Mouse (Mus musculus) midbrain, embryonic 11.5 days (tissue): ENCODE measurements around the gene Clec4g. TPM values are rescaled to one million over a fixed set of nuclear protein-coding genes. Genes with fewer than 3 reads are reported as not detected.

Source experiments
- ATAC-seq: fragments of 200-750 bp; cut with Nextera tagmentation; 2 replicates; pipeline ENCODE4 v1.8.0; 2017; ENCODE audit warnings: moderate TSS enrichment, moderate library complexity; ENCODE audit not compliant: low FRiP score
- DNase-seq: peaks from one replicate; pipeline ENCODE4 v3.0.0; 2015; ENCODE audit warnings: low spot score; ENCODE audit errors: missing footprints
- H3K27ac ChIP-seq: fragments of 300-500 bp; sonication (generic); 2 replicates; pipeline ENCODE4 v1.5.1; 2014; ENCODE audit warnings: low read depth, low read length
- H3K27me3 ChIP-seq: fragments of 300-500 bp; sonication (generic); 2 replicates; pipeline ENCODE4 v1.6.1; 2014; ENCODE audit warnings: mild to moderate bottlenecking, low read length, moderate library complexity, mixed read lengths; ENCODE audit not compliant: control insufficient read depth, insufficient read depth
- H3K36me3 ChIP-seq: fragments of 300-500 bp; sonication (generic); 2 replicates; pipeline ENCODE4 v1.6.1; 2014; ENCODE audit warnings: mild to moderate bottlenecking, low read length, moderate library complexity, mixed read lengths; ENCODE audit not compliant: control insufficient read depth, insufficient read depth
- H3K4me1 ChIP-seq: fragments of 300-500 bp; sonication (generic); 2 replicates; pipeline ENCODE4 v1.6.1; 2014; ENCODE audit warnings: low read length; ENCODE audit not compliant: control insufficient read depth, insufficient read depth
- H3K4me2 ChIP-seq: fragments of 300-500 bp; sonication (generic); 2 replicates; pipeline ENCODE4 v1.6.1; 2014; ENCODE audit warnings: mild to moderate bottlenecking, moderate library complexity
- H3K4me3 ChIP-seq: fragments of 300-500 bp; sonication (generic); 2 replicates; pipeline ENCODE4 v1.5.1; 2014; ENCODE audit warnings: low read depth, low read length
- H3K9ac ChIP-seq: fragments of 300-500 bp; sonication (generic); 2 replicates; pipeline ENCODE4 v1.6.1; 2014; ENCODE audit warnings: low read length
- H3K9me3 ChIP-seq: fragments of 300-500 bp; sonication (generic); 2 replicates; pipeline ENCODE4 v1.6.1; 2016; ENCODE audit warnings: low read length; ENCODE audit not compliant: control insufficient read depth
- WGBS: fragments of 180-500 bp; shearing (Covaris S2); extraction: QIAGEN DNeasy Blood & Tissue Kit; methylation state at CpG from one replicate; pipeline ENCODE4 v1.1.7; 2014; 5-methylcytosine and 5-hydroxymethylcytosine counted together
- polyA plus RNA-seq: library from polyadenylated mRNA; unstranded; fragments of >200 nt; fragmentation: Nextera tagmentation; extraction: Ambion mirVana; gene quantifications from 2 replicates; pipeline ENCODE4 v1.2.1, GENCODE M21; 2014

Gene Clec4g
- polyA plus RNA-seq, 1 experiment from 2014 or later = not detected

- Histone ChIP-seq H3K4me1 (peaks cover 9% of the 10 kb centered on the region; the same call in 1 of the 2 replicates), H3K4me2 (peak within 1 kb of the TSS; percentile 80), H3K4me3 (peak within 1 kb of the TSS; percentile 85), H3K27me3 (no peaks in the 10 kb centered on the region), H3K27ac (peak within 1 kb of the TSS; percentile 78), H3K9me3 (no peaks in the 10 kb centered on the region), H3K9ac (peak within 1 kb of the TSS; percentile 93), H3K36me3 (peaks cover 10% of the 10 kb centered on the region; the same call in 1 of the 2 replicates)
- DNase-seq (peak; percentile 99), ATAC-seq (peak; percentile 86)
- WGBS = 2% methylated on average over 61 of the region's 61 CpGs
These were observed 44.1 kb downstream of the Clec4g start, which contains the start of gene Trappc5 for GRCm38 (mm10) chr8:3676131-3676992. Trappc5 (plus strand) TSS chr8:3676299.

DNA sequence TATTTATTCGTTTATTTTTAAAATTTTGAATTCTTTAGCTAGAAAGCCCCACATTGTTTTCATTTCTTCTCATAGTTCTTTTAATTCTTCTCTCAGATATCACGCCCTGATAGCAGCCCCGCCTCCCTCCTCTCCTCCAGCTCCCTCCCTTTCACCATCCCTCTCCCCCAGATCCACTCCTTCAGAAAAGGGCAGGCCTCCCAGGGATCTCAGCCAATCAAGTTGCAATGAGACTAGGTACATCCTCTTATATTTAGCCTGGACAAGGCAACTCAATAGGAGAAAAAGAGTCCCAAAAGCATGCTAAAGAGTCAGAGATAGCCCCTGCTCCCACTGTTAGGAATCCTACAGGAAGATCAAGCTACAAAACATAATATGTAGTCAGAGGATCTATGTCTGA is 45.8 kb downstream of the Clec4g start:
- Histone ChIP-seq H3K4me3 (no peak overlapping the region), H3K27me3 (no peaks in the 10 kb centered on the region), H3K9ac (no peak overlapping the region), H3K27ac (no peak overlapping the region), H3K4me1 (peaks cover 9% of the 10 kb centered on the region; the same call in 1 of the 2 replicates), H3K4me2 (no peak overlapping the region), H3K9me3 (no peaks in the 10 kb centered on the region), H3K36me3 (peaks cover 9% of the 10 kb centered on the region; the same call in 1 of the 2 replicates)
- ATAC-seq (no peak), DNase-seq (no peak)
- 51% methylated on average over 3 of the region's 3 CpGs for WGBS

DNA sequence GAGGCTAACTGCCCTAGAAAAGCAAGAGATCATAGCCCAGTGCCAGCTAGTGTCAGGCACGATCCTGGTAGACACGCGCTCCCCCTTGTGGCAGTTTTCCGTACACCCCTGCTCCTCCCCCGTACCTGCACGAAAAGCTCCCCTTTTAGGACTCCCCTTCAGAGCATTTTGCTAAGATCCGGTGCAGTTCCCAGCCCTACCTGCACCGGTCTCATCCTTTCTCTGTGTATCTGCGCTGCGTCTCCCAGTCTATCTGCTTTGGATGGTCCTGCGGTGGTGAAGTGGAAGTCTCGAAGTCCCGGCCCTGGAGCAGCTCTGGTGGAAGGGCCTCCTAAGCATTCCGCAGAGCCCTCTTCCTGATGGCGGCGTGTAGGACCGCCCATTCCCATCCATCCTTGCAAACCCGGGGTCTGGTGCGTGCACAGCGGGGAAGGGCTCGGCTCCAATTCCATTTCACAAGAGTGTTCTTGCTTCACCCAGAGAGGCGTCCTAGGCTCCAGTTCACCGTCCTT is 48.4 kb downstream of the Clec4g start, which contains the start of gene Fcor:
Gene Fcor, minus strand, starts transcription at position 383 of the 512 bp plus-strand sequence.
- under 1% methylated on average over 23 of the region's 23 CpGs for WGBS

DNA sequence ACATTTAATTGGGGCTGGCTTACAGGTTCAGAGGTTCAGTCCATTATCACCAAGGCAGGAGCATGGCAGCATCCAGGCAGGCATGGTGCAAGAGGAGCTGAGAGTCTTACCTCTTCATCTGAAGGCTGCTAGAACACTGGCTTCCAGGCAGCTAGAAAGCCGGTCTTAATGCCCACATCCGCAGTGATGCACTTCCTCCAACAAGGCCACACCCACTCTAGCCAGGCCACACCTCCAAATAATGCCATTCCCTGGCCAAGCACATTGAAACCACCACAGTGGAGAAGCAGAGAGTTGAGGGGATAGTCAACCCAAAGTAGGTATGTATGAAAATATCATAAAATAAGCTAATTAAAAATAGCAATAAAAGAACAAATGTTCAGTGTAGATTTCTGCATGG is 50.1 kb downstream of the Clec4g start:
- Histone ChIP-seq H3K4me3 (no peak overlapping the region), H3K4me1 (no peaks in the 10 kb centered on the region), H3K9me3 (no peaks in the 10 kb centered on the region), H3K27ac (no peak overlapping the region), H3K4me2 (no peak overlapping the region), H3K36me3 (no peaks in the 10 kb centered on the region), H3K9ac (no peak overlapping the region), H3K27me3 (no peaks in the 10 kb centered on the region)
- ATAC-seq (no peak), DNase-seq (no peak)
- 89% methylated on average over 2 of the region's 2 CpGs for WGBS

More for the DNA sequence above, 48.4 kb downstream of the Clec4g start, which contains the start of gene Fcor:
- H3K4me2 ChIP-seq = peak within 1 kb of the TSS; percentile 64
- H3K4me1 ChIP-seq = no peaks in the 10 kb centered on the region; the same call in 1 of the 2 replicates
- H3K36me3 ChIP-seq = no peaks in the 10 kb centered on the region
- peak within 1 kb of the TSS; percentile 9; the same call in 1 of the 2 replicates for H3K27ac ChIP-seq
- ATAC-seq (peak; percentile 84), DNase-seq (peak; percentile 98)
- no peaks in the 10 kb centered on the region for H3K27me3 ChIP-seq
- H3K9me3 ChIP-seq = no peaks in the 10 kb centered on the region
- H3K4me3 ChIP-seq = peak within 1 kb of the TSS; percentile 50
- peak within 1 kb of the TSS; percentile 73 for H3K9ac ChIP-seq

GRCm38 (mm10) chr8:3665507-3665906 is 54.9 kb downstream of the Clec4g start, which contains the start of gene Mcemp1:
Mcemp1 (plus strand) TSS chr8:3665754.
- Histone ChIP-seq H3K27ac (no peak within 1 kb of the TSS), H3K4me1 (no peaks in the 10 kb centered on the region), H3K9ac (no peak within 1 kb of the TSS), H3K36me3 (no peaks in the 10 kb centered on the region), H3K4me2 (no peak within 1 kb of the TSS), H3K27me3 (no peaks in the 10 kb centered on the region), H3K4me3 (no peak within 1 kb of the TSS), H3K9me3 (no peaks in the 10 kb centered on the region)
- WGBS = 73% methylated on average over 6 of the region's 6 CpGs
- no peak for DNase-seq
- ATAC-seq = no peak

GRCm38 (mm10) chr8:3664405-3664804 is 56.0 kb downstream of the Clec4g start:
- no peak overlapping the region for H3K4me2 ChIP-seq
- H3K4me3 ChIP-seq = no peak overlapping the region
- no peaks in the 10 kb centered on the region for H3K9me3 ChIP-seq
- DNase-seq = no peak
- no peaks in the 10 kb centered on the region for H3K27me3 ChIP-seq
- H3K27ac ChIP-seq = no peak overlapping the region
- H3K9ac ChIP-seq = no peak overlapping the region
- H3K36me3 ChIP-seq = no peaks in the 10 kb centered on the region
- ATAC-seq = no peak
- no peaks in the 10 kb centered on the region for H3K4me1 ChIP-seq
- WGBS = 71% methylated on average over 5 of the region's 5 CpGs

DNA sequence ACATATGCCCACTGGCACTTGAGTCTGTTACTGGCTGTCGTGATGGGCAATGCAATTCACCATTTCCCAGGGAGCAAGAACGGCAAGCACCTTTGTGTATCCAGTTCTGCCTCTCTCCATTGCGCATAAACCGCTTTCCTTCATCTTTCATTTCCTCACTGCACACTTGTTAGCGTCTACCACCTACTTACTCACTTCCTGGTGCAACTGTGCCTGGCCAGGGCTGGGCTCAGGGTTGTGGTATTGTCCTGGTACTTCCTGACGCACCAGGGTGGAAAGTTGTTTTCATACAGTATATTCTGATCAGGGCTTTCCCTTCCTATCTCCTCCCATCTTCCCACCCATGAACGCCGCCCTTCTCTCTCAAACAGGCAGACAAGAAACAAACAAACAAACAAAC is 59.6 kb downstream of the Clec4g start:
- no peak overlapping the region for H3K9ac ChIP-seq
- no peak for DNase-seq
- no peaks in the 10 kb centered on the region for H3K36me3 ChIP-seq
- no peak overlapping the region for H3K4me3 ChIP-seq
- WGBS = 83% methylated on average over 8 of the region's 8 CpGs
- ATAC-seq = no peak
- no peak overlapping the region for H3K27ac ChIP-seq
- no peaks in the 10 kb centered on the region for H3K9me3 ChIP-seq
- no peaks in the 10 kb centered on the region for H3K27me3 ChIP-seq
- H3K4me2 ChIP-seq = no peak overlapping the region
- peaks cover 8% of the 10 kb centered on the region for H3K4me1 ChIP-seq
